Comparison of ENCODE assay signal across 38 mouse cellular contexts in the genomic region with DNA sequence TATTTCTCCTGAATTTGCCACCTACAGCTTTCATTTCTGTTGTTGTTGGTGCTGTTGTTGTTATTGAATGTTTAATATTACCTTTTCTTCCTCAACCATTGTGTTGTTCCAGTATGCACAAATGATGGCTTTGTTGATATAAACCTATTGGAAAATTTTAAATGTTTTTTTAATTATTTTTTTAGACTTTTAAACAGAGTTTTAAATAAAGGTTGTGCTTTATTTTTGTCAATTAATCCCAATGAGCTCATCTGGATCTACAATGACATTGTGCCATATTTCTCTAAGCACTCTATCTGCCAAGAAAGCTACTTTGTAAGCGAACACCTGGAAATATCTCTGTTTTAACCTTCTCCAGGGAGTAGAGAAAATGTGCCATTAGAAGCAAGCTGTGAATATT. TPM values are rescaled to one million over a fixed set of nuclear protein-coding genes. Genes with fewer than 3 reads are reported as not detected.
"Had no signal": no experiment of that assay in that cellular context is flagged by ENCODE, and none has a peak within 500 bp of the region (broad histone marks: within the 10 kb centered on the region; RNA-seq: fewer than 3 reads in every experiment).

TSS of gene Olfr1178 (plus strand) at position 301 of the 400 bp plus-strand sequence.

- H3K4me2 ChIP-seq: embryonic facial prominence, embryonic 12.5 days; embryonic facial prominence, embryonic 13.5 days; embryonic facial prominence, embryonic 15.5 days; forebrain, embryonic 12.5 days; forebrain, embryonic 13.5 days; forebrain, embryonic 15.5 days had no signal

- H3K4me3 ChIP-seq: embryonic facial prominence, embryonic 10.5 days; embryonic facial prominence, embryonic 12.5 days; embryonic facial prominence, embryonic 13.5 days; embryonic facial prominence, embryonic 15.5 days; erythroblast, embryonic 14.5 days; forebrain, embryonic 10.5 days; forebrain, embryonic 12.5 days; forebrain, embryonic 13.5 days; forebrain, embryonic 15.5 days; gastrocnemius, adult 2 months; heart, adult 2 months had no signal

- ATAC-seq: forebrain, embryonic 13.5 days; forebrain, embryonic 14.5 days; forebrain, embryonic 15.5 days; forebrain, embryonic 16.5 days; forebrain, postnatal 0 days had no signal

- H3K27me3 ChIP-seq: embryonic facial prominence, embryonic 12.5 days; embryonic facial prominence, embryonic 13.5 days; embryonic facial prominence, embryonic 15.5 days; forebrain, embryonic 12.5 days; forebrain, embryonic 13.5 days; forebrain, embryonic 15.5 days had no signal

- H3K36me3 ChIP-seq: embryonic facial prominence, embryonic 10.5 days; embryonic facial prominence, embryonic 12.5 days; embryonic facial prominence, embryonic 13.5 days; embryonic facial prominence, embryonic 15.5 days; forebrain, embryonic 10.5 days; forebrain, embryonic 12.5 days; forebrain, embryonic 15.5 days had no signal

- H3K27ac ChIP-seq: embryonic facial prominence, embryonic 10.5 days; embryonic facial prominence, embryonic 12.5 days; embryonic facial prominence, embryonic 13.5 days; embryonic facial prominence, embryonic 15.5 days; forebrain, embryonic 10.5 days; forebrain, embryonic 12.5 days; forebrain, embryonic 13.5 days; forebrain, embryonic 15.5 days; gastrocnemius, adult 2 months; heart, adult 2 months had no signal

- H3K4me1 ChIP-seq: embryonic facial prominence, embryonic 10.5 days; embryonic facial prominence, embryonic 12.5 days; embryonic facial prominence, embryonic 13.5 days; embryonic facial prominence, embryonic 15.5 days; forebrain, embryonic 10.5 days; forebrain, embryonic 12.5 days; forebrain, embryonic 13.5 days; forebrain, embryonic 15.5 days had no signal

- H3K9me3 ChIP-seq: embryonic facial prominence, embryonic 10.5 days; embryonic facial prominence, embryonic 12.5 days; embryonic facial prominence, embryonic 13.5 days; embryonic facial prominence, embryonic 15.5 days; forebrain, embryonic 10.5 days; forebrain, embryonic 12.5 days; forebrain, embryonic 13.5 days; forebrain, embryonic 15.5 days had no signal

- H3K9ac ChIP-seq: embryonic facial prominence, embryonic 12.5 days; embryonic facial prominence, embryonic 13.5 days; embryonic facial prominence, embryonic 15.5 days; forebrain, embryonic 12.5 days; forebrain, embryonic 13.5 days; forebrain, embryonic 15.5 days; forebrain, postnatal 0 days had no signal

- DNase-seq: cerebellum, adult 9-10 months; cerebellum, adult 9-11 months; cerebellum, postnatal 10 days; cerebellum, postnatal 14 days; cerebellum, postnatal 25 days; cerebellum, postnatal 36 days; embryo, embryonic 11 days; forebrain, postnatal 0 days; gastrocnemius, adult 2 months; gastrocnemius, postnatal 10 days; gastrocnemius, postnatal 14 days; gastrocnemius, postnatal 25 days; gastrocnemius, postnatal 36 days; heart, adult 11 months; heart, adult 18-20 months; heart, adult 2 months had no signal

RNA-seq across cellular contexts. Expression of gene Olfr1178, which starts in this region (rescaled TPM):
- total RNA-seq: common myeloid progenitor, adult 5-6 weeks; forebrain, postnatal 0 days; gastrocnemius, adult 18-20 months; gastrocnemius, adult 2 months; gastrocnemius, adult 8-10 months; gastrocnemius, postnatal 10 days; gastrocnemius, postnatal 14 days; gastrocnemius, postnatal 25 days; gastrocnemius, postnatal 36 days; gastrocnemius, postnatal 4 days; granulocyte monocyte progenitor cell, adult 5-6 weeks; heart, adult 18-20 months; heart, adult 2 months; heart, adult 8-10 months had no signal
- polyA plus RNA-seq: cortical plate, adult 2 months; embryonic facial prominence, embryonic 10.5 days; embryonic facial prominence, embryonic 11.5 days; embryonic facial prominence, embryonic 12.5 days; embryonic facial prominence, embryonic 13.5 days; embryonic facial prominence, embryonic 15.5 days; erythroblast, embryonic 14.5 days; forebrain, embryonic 10.5 days; forebrain, embryonic 11.5 days; forebrain, embryonic 12.5 days; forebrain, embryonic 13.5 days; forebrain, embryonic 14.5 days; forebrain, embryonic 15.5 days; forebrain, embryonic 16.5 days; forebrain, postnatal 0 days; frontal cortex, adult 2 months; gonadal fat pad, adult 2 months; heart, adult 2 months had no signal
